Mouse (Mus musculus) brain, adult 2 months (tissue): Measurements from ENCODE around the gene Tmc3.

Experiments used
- DNase-seq: peaks from one replicate; pipeline ENCODE4 v3.0.0; 2011; ENCODE audit warnings: low read depth, low spot score

Gene Tmc3

DNA sequence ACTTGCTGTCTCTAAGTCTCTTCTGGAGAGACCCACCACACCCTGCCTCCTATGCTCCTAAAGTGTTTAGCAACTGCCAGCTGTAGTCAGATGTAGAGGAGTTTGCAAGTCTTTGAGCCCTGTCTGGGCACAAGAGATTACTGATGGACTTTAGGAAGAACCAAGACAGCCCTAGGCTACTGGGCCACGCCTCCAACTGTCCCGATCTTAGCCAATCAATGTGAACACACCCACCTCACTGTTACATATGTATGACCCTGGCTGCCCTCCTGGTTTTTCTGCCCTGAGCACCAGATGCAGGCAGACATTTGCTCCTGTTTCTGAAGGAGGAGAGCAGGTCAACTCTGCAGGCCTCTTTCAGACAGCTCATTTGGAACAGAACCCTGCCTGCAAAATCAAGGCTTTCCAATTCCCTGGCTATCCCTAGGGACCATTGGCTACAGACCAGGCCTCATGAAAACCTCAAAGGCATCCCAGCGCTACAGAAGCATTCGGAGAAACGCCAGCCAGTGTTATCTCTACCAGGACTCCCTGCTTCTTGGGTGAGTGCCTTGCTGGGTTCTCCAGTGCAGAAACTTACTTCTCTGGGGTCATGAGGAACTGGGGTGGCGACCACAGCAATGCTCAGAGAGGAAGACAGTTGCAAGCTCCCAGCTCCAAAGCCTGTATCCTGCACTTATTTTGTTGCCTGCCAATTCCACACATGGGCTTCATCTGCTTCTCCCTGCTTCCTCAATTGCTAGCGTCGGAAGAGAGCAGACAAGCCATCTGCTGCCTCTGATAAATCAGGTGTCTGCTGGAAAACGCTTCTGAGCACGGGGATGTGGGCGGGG lies at the start of gene Tmc3:
Gene Tmc3, plus strand, starts transcription at position 289 of the 833 bp plus-strand sequence.
- DNase-seq = peak; percentile 95

DNA sequence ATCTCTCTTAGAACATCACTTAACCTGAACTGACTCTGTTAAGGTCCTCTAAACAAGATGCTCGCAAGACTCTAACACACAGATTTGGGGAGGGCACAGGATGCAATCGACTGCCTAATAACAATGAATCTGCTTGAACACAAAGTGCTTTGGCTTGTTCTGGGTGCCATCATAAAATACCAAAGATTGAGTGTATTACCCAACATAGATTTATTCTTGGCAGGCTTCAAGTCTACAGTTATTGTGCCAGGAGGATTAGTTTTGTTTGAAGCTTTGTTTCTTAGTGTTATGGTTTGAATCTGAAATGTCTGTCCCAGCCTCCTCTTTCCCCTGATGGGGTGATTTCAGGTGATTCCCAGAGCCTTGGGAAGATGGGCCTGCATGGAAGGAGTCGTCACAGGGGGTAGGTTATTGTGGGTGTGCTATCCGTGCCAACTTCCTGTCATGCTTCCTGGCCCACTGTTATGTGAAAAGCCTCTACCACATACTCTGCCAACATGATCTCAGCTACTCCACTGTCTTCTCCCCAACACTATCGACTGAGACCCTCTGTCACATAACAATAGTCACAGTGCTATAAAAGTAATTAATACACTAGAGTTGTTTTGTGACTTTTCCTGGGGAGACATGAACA lies 43.1 kb upstream of the Tmc3 start:
- no peak for DNase-seq

DNA sequence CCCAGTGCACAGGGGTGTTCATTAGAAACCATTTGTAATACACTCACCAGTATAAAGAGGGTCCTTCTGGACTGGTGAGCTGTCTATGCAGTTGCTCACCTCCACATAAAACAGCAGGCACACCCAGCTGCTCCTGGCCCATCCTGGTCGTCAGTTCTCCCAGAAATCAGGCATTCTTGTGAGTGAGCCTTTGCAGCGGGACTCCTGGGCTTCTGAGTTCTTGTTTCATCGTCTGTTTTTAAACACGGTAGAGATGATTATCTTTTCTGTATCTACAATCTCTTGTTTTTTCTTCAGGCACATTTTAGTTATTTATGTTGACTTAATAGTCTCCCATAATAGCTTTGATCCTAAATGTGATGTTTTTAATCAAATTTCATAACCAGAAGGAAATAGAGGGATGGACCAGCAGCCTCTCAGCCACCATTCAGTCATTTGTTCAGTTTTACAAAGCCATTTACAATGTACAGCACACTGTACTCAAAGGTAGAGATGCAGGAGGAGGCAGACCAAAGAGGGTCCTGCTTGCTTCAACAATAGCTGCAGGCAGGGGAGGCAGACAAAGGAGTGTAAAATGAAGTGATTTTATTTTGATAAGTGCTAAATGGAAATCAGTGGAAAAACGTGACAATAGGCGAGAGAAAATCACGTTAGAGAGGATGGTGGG lies 35.9 kb upstream of the Tmc3 start:
- no peak for DNase-seq

DNA sequence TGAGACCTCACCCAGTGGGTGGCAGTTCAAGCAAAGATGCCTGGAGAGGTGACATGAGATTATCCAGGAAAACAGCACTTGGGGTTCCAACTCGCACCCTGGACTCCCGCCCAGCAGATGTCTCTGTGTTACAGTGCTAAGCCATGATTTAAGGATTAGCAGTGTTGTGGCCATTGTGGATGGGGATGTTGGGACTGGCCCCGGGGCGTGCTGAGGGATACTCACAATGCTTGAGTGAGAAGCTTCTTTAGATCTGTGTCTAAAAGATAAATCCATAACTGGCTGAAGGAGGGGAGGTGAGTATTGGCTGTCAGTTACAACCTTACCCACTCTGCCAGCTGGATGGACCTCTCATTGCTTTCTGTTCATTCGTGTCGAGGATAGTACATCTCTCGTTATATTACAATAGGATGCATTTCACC lies 35.4 kb upstream of the Tmc3 start:
- no peak for DNase-seq

DNA sequence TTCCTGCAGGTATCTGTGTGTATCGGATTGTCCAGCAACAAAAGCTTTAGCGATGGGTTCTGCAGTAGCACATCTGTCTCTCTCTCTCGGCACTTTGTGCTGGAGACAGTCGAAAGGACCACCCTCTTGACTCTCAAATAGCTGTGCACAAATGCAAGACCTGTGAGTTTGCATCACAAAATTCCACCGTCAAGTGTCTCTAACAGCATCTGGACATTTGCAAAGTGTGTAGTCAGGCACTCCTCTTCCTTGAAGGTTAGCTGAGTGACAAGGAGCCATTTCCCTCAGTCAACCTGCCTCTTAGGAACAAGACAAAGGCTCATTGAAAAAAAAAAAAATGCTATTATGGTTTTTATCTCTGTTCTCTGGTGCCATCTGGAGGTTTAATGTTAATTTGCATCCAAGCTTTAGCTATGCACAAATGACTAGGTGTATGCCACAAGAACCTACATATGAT lies 34.7 kb upstream of the Tmc3 start:
- DNase-seq = peak; percentile 81

DNA sequence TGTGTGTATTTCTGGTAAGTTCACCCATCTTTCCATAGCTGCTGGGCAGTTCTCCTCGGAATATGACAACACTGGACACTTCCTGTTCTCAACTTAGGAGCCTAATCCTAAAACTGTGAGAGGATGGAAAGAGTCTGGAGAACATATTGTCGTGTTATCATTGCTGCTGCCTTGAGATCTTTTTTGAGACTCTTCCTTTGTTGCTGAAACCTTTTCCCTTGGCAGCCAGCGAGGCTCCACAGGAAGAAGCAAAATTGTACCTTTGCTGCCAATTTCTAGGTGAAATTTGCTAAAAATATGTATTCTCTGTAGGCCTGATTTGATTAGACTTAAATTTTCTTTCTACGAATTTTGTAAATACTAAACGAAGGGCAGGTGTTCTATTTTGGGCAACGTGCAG lies 30.2 kb upstream of the Tmc3 start:
- peak; percentile 60 for DNase-seq

DNA sequence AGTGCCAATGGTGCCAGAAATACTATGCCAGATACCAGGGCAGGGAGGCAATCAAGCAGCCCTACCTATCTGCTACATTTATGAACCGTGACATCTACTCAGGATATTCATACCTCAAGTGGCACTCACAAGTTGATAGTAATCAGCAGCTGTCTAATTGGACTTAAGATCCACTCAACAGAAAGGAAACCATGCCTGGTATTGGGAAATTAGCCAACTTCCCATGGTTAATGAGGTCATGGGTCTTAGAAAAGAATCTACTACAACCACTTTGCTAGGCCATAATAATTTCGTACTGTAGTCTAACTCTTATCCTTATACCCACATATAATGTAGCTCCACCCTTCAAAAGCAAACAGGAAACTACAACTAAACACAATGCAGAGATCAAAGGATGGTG lies 28.2 kb upstream of the Tmc3 start:
- DNase-seq = no peak

DNA sequence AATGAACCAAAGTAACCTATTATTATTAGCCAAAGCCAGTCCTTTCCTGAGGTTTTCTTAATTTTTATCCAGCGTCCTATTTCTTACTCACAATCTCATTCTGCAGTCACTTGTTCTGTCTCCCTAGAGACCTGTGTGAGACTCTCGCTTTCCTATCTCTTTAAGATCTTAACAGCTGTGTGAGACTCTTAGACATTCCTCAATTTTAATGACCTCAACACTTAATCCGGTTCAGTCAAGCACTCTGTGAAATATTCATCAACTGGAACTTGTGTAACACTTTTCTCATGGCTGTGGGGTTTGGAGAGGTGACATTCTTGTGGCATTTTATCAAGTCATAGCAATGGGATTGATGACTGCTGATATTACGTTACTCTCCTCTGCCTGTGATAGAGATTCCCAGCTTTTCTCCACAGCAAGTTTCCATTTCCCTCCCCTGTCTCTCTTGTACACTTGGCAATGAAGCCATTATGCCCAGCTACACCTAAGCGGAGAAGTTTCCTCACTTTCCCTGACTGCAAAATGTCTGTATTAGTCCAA lies 25.9 kb upstream of the Tmc3 start:
- DNase-seq = no peak

DNA sequence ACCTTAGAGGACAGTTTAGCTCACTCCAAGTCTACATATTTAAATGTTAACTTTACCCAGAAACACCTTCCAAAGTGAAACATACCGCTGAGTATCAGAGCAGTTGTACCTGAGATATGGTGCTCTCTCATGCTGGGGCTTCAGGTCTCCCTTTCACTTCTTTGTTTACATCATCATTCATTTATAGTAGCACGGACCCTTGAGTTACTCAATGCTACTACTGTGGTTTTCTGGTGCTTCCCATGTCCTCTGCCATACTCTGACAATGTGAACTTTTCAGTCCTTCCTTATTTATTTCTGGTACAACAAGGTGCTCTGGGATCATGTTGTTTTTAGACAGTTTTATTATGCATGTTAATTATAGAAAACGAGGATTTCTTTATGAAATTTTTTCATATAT lies 25.2 kb upstream of the Tmc3 start:
- DNase-seq = no peak

DNA sequence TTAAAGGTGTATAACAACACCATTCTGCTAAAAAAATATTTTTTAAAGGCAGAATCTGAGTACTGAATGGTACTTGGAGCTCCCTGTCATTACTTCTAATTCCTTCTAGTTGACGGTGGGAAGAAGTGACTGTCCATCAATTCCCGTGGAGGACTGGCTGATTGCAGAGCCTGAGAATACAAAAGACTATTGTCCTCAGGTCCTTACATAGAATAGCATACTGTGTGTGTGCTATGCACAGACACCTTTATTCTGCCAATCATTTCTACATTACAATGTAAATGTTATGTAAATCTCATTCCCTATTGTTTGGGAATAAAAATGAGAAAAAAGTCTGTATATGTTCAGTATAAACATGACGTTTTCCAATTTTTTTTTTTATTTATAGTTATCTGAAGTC lies 22.9 kb upstream of the Tmc3 start:
- no peak for DNase-seq

DNA sequence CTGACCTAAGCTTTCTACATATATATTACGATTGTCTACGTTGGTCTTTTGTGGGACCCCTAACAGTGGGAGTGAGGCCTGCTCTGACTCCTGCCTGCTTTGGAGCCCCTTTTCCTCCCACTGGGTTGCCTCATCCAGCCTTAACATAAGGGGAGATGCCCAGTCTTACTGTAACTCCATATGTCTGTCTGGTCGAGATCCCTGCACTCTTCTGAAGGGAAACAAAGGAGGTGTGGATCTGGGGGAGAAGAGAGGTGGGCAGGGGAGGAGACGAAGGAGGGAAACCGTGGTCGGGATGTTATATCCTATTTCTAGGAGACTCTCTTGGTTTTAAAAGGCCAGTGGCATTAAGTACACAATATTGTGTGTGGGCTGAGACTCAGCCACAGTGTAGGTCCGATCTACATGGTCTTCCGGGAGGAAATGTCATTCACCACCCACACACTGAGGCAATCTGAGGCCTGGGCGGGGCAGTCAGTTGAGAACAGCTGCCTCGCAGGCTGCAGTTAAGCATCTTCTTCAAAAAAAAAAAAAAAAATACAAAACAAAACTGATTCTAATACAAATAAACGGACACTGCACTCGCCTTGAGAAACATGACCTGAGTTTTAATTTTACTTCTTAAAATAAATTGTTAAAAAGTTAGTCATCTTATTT lies 20.0 kb upstream of the Tmc3 start:
- DNase-seq = no peak

DNA sequence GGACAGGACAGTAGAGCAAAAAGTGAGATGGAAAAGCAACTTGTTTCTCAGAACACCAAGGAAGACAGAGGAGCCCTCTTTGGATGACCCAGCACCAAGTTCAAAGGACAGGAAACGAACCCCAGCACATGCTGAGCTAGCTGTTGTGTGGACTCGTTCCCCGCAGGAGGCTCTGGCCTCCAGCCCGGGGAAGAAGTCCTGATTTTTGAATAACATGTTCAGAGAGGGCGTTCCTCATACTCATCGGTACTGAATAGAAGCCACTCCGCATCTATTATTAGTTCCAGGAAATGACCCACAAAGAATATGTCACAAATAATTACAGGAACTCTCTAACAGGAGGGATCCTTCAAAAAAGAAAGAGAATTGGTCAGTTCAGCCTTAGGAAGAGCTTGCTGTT lies 18.8 kb upstream of the Tmc3 start:
- DNase-seq = no peak

DNA sequence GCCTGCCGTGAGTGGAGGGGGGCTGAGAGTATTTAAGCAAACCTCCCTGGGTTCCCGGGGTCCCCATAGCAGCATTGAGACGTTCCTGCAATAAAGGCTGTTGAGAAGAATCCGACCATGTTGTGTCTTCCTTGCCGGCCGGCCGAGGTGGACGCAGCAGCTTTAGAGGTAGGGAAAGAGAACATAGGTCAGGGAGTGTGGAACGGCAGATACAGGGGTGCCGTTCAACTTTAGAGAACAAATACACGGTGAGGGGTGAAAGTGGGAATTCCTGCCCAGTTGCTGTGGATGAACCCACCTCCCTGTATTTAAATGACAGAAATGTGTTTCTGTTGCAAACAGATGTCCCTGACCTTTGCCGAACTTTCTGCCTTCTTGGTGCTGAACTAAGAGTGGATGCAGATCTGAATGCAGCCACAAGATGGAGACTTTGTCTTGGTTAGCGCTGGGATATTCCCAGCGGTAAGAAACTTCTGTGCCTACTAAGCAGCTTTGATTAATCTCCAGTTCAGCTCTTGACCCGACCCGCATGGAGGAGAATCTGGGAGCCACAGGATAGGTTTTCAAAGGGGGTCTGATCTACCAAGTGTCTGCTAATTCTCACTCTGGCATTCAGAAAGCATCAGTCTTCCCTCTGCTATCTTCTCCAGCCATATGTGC lies 16.8 kb upstream of the Tmc3 start:
- peak; percentile 84 for DNase-seq

DNA sequence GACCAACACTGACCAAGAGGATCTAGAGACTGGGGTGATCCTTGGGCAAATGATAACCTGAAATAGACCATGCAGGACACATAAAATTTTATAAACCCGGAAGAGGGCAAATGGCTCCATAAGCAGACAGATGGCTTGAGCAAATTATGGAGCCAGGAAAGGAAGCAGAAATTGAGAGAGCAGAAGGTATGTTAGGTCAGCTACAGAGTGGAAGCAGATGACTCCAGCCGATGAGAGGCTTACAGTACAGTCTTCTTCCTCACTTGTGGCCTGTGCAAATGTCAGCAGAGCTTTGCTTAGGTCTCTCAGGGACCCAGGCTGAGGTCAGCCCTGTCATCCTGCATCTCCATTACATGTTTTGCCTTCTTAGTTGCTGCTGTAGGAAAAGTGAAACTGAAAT lies 15.9 kb upstream of the Tmc3 start:
- DNase-seq = peak; percentile 92

DNA sequence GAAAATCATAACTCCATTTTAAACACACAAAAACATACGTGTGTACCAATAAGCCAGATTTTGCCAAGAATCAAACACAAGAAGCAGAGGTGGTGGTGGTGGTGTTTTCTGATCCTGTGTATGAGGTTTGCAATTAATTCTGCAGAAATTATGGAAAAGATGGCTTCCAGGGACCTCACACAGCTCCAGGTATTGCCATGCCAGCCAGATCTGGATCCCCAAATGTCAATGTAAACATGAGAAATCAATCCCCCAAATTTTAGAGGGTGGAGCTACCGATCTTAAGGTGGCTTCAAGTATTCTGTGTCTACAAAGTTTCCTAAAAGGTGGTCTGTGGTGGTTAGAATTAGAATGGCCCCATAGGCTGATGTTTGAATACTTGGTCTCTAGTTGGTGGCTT lies 15.3 kb upstream of the Tmc3 start:
- no peak for DNase-seq

DNA sequence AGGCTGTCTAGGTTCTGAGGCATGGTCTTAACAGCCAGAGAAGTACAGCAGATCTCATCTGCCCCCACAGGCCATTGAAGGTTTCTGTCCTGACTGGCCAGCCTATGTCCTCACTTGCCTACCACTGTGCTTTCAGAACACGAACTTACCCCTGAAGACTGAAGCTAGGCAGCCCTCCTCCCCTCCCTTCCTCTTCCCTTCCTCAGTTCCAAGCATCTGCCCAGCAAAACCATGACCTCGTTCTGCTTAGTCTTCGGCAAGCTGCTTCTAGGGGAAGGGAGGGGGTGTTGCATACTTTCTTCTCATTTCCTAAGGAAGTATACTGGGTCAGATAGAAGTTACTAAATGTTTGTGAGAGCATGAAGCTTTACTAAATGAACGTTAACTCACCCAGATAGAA lies 13.7 kb upstream of the Tmc3 start:
- no peak for DNase-seq

DNA sequence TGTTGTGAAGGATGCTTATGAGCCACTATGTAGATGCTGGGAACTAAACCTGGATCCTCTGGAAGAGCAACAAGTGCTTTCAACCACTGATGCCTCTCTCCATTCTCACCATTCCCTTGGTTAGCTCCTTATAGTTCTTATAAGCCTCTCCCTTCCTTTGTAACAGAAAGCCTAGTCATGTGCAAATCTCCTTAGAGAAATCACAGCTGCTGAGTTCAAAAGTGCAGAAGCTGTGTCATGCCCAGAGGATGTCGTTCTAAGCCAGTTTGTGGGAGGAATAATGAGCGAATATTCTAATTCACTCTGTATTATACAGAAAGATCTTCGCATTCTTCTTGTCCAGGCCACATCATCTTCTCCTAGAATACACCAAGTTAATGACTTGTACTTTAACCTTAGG lies 12.8 kb upstream of the Tmc3 start:
- DNase-seq = peak; percentile 42

DNA sequence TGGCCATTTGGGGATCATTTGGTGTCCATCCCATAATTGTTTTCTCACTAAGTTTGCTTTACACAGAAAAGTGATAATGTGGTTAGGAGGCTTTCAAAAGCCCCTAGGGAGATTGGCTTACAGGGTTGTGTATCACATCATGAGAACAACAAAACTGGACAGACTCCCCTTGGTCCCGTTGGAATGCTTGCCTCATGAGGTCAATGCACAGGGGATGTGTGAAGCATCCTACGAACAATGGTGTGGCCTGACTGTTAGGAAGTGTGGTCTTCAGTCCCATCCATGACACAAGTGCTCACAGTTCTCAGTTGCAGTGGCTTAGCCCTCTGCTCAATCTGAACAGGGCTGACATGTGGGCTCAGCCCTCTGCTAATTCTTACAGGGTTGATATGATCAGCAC lies 12.3 kb upstream of the Tmc3 start:
- no peak for DNase-seq

DNA sequence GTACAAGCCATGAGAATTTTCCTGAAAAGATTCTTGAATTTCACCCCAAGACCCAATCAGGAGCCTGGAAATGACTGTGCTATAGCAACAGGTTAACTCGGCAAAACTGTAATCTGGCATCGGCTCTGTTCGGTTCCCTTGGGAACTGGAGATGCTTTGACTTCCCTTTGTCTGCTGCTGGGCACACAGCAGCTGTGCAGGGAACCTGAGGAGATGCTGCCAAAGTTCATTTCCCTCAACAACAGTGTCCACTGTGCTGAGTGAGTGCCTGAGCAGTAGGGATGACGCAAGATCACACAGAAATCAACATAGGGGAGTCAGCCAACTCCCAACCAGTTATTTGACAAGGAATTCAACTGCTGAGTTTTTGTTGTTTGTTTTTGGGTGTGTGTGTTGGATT lies 3.8 kb upstream of the Tmc3 start:
- DNase-seq = peak; percentile 73

DNA sequence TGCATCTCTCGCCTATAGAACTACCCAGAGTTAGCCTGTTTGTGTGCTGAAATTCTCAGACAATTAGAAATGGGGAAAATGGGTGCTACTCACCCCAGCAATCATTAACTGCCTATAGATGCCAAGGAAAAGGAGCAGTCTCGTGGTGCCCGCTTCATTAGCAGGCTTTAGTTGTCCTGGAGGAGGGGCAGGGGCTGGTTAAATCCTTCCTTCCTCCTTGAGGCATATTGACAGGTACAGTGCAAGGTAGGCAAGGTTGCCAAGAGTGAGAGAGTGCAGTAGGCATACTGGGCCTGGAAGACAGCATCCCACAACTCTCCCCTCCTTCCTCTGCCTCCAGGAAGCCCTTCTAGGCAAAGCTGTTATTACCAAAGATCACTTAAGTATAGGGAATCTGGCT lies 9.3 kb downstream of the Tmc3 start:
- no peak for DNase-seq

DNA sequence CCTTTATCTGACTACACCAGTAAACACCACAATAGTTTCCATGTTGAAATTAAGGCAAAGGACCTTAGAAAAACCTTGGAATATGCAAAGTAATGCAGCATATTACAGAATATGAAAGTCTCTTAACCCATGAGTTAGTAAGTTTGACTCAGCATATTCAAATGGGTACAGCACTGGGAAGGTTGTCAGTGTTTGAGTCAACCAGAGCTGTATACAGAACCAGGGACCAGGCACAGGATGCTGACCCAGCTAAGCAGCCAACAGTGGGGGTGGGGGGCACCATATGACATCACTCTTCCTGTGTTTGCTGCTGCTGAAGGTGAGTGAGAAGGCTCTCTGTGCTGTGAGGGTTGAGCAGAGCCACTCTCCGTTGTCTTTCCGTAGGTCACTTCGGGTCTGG lies 12.3 kb downstream of the Tmc3 start:
- no peak for DNase-seq
